Mouse (Mus musculus): Measurements from ENCODE around the gene Slc36a2.

Slc36a2 gene

DNA sequence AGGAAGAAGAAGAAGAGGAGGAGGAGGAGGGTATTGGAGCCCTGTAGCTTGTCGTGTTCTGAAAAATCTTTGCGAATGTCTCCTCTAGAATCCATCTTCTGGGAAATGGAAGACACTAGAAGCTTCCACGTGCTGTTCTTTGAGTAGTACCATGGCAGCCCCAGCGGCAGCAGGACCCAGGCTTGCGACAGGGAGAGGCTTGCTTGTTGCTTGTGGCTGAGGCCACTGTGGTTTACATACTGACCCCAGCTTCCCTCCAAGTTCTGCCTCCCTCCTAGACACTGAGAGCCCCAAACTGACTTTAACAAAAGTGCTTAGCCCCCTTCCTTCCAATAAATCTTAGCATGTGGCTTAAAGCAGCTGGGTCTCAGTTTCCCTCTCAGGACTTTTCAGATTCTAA lies 631 bp downstream of the Slc36a2 start:
- no peak for DNase-seq (ENCODE audit: low read depth, low spot score)

GRCm38 (mm10) chr11:55183124-55183523 lies 1.8 kb downstream of the Slc36a2 start:
- no peak for DNase-seq (ENCODE audit: low read depth, low spot score)

- no peak for DNase-seq (ENCODE audit: low read depth, low spot score)
These were observed 5.0 kb downstream of the Slc36a2 start for GRCm38 (mm10) chr11:55179856-55180255.

- DNase-seq (ENCODE audit: low read depth, low spot score) = no peak
These were observed 6.0 kb downstream of the Slc36a2 start for GRCm38 (mm10) chr11:55178830-55179229.

DNA sequence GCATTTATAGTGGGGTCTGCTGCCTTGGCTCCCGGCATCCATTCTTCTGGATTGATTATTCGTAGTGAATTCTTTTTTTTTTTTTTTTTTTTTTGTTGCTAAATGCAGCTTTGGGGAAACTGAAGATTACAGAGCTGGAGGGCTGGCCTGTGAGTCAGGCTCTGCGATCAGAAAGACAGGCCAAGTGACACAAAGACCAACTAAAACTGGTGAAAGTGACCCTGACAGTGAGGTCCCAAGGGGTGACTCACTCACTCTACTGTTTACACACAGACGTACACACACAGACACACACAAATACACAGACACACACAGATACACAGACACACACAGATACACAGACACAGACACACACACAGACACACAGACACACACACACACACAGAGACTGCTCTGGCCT lies 14.4 kb downstream of the Slc36a2 start:
- DNase-seq (ENCODE audit: low read depth, low spot score) = no peak

- no peak for DNase-seq (ENCODE audit: low read depth, low spot score)
These were observed 16.0 kb downstream of the Slc36a2 start for GRCm38 (mm10) chr11:55168914-55169313.

- no peak for DNase-seq (ENCODE audit: low read depth, low spot score)
These were observed 16.4 kb downstream of the Slc36a2 start for GRCm38 (mm10) chr11:55168504-55168903.

DNA sequence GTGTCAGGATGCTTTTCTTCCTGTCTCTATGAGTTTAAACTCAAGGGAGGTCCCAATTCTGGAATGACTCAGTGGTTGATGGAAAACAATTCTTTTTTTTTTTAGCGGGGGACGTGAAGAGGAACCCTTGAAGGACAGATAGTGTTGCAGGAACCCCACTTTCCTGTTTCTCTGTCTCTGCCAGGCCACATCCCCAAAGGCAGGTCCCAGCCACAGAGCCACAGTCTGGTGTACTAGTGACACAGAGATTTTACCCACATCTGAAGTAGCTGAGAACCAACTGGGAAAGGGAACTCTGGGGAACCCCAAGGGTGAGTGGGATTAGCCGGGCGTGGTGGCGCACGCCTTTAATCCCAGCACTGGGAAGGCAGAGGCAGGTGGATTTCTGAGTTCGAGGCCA lies 19.1 kb downstream of the Slc36a2 start:
- no peak for DNase-seq (ENCODE audit: low read depth, low spot score)

DNA sequence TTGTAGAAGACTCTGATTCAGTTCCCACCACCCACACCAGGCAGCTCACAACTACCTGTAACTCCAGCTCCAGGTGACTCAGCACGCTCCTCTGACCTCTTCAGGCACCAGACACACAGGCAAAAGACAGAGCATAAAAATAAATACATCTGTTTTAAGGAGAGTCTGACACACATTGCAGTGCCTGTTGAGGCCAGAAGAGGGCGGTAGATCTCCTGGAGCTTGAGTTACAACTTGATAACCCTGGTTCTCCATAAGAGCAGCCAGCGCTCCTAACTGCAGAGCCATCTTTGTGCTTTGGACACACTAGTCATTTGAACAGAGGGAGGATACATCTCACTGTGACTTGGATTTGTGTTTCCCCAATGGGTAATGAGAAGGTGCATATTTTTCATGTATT lies 20.2 kb downstream of the Slc36a2 start:
- DNase-seq (ENCODE audit: low read depth, low spot score) = peak; percentile 81

DNA sequence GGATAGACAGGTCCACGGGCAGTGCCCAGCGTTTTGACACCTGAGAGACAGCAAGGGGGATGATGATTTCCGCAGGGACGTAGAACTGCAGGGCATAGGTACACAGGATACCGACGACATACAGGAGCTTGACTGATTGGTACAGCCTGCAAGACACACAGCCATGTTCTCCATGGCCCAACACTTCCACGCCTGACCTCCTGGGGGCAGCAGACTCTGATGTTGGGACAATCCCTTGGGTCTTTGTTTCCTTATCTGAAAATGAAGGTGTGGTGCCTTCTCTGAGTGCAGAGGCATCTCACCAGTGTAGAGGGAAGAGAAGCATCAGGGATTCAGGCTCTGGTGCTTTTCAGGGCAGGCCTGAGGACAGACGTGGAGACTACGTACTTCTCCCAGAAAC lies 22.2 kb downstream of the Slc36a2 start:
- DNase-seq (ENCODE audit: low read depth, low spot score) = peak; percentile 87

DNA sequence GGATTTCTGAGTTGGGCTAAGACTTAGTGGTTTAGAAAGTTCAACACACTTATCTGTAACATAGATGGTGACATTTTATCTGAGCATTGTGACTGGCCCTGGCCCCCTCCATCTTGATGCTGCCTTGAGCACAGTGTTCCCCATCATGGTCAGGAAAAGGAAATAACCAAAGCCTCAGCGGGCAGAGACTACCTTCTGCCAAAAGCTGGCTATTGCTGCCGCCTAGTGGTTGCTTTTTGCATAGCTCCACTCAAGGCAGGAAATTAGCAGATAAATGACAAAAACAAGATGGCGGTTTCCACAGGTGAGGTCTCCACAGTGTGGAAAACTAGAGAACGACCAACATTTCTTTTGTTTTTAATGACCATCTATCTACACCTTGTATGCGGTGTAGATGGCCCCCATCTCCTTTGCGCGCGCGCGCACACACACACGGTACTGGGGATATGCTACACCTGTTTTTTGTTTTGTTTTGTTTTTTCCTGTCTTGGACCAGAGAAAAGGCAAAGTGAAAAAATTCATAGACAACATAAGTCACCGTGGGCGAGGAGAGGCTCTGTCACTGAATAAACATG lies 26.0 kb downstream of the Slc36a2 start:
- DNase-seq (ENCODE audit: low read depth, low spot score) = peak; percentile 87

DNA sequence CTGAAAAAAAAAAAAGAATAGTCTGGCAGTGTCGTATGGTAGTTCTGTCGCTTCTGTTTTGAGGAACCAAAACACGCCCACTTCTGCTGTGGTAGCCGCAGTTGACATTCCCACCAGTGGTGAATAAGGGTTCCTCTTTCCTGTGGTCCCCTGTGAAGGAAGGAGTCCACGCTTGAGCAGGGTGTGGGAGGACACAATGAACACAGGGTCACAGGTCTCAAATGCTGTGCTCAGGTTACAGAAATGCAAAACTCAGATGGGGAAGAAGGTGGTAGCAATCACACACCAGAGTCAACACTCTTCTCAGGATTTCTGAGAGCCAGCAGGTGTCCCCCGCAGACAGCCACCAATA lies 29.8 kb downstream of the Slc36a2 start:
- DNase-seq (ENCODE audit: low read depth, low spot score) = no peak

DNA sequence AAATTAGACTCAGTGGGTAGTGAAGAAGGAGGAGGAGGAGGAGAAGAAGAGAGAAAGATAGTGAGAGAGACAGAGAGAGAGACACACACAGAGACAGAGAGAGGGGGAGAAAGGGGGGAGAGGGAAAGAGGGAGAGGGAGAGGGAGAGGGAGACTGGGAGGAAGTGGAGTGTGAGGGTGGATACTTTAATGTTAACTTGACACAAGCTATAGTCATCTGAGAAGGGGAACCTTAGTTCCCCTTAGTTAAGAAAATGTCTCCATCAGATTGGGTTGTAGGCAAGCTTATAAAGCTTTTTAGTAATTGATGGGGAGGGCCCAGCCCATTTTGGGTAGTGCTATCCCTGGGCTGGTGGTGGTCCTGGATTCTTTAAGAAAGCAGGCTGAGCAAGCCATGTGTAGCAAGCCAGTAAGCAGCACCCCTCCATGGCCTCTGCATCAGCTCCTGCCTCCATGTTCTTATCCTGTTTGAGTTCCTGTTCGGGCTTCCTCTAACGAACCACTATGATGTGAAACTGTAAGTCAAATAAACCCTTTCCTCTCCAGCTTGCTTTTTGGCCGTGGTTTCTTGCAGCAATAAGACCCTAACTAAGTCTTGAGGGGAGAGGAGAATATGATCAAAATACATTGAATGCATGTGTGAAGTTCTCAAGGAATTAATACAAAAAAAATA lies 30.3 kb downstream of the Slc36a2 start:
- no peak for DNase-seq (ENCODE audit: low read depth, low spot score)

- DNase-seq (ENCODE audit: low read depth, low spot score) = no peak
These were observed 33.3 kb downstream of the Slc36a2 start, which contains the start of gene Slc36a3 for GRCm38 (mm10) chr11:55151608-55152007. TSS of gene Slc36a3 (minus strand) at chr11:55151708.

- DNase-seq (ENCODE audit: low read depth, low spot score) = no peak
These were observed 36.4 kb downstream of the Slc36a2 start for GRCm38 (mm10) chr11:55148461-55148860.

GRCm38 (mm10) chr11:55147423-55147822 lies 37.5 kb downstream of the Slc36a2 start:
- no peak for DNase-seq (ENCODE audit: low read depth, low spot score)

DNA sequence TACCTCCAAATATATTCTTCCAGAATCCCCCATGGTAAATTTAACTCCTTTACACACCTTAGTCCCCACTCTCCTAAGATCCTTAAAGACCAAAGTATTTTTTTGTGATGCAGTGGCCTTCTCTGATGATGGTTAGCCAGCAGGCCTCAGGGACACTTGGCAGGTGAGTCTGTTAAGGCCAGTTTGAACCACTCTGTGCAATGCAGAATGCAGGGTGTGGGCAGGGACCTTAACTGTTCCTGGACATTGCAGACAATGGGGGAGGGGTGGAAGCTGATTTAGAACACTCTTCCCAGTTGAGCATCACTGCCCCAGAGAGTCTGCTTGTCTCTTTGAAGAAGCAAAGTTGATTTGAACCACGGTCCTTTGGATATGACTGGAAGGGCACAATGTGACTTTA lies 38.0 kb downstream of the Slc36a2 start:
- DNase-seq (ENCODE audit: low read depth, low spot score) = no peak

DNA sequence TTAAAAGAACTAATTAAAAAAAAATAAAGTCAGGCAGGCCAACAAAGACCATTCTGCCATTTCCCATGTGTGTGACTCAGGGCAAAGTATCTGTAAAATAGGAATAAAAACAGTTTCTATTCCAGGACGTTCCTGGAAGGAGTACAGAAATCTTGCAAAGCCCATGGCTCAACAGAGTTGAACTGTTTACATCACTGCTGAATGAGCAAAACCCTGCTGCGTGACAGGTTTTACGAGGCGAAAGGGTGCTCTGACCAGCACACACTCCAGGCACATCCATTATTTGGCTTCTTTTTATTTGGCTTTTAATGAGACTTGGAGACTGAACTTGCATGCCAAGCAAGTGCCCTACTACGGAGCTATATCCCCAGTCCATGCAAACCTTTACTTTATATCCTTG lies 40.9 kb downstream of the Slc36a2 start:
- no peak for DNase-seq (ENCODE audit: low read depth, low spot score)

GRCm38 (mm10) chr11:55141502-55141901 lies 43.4 kb downstream of the Slc36a2 start:
- DNase-seq (ENCODE audit: low read depth, low spot score) = no peak

DNA sequence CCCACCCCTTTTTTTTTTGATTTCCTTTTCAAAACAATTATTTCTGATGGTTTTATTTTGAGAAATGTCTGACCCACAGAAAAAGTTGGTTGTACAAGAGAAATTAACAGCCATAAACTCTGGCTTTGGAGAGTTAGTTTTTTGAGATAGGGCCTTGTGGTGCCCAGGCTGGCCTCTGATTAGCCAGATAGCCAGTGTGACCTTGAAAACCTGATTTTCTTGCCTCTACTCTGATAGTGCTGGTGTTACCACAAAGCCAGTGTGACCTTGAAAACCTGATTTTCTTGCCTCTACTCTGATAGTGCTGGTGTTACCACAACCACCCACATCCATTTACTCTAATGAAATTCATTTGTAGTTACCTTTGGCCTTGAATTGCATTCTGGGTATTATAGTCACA lies 47.2 kb downstream of the Slc36a2 start:
- DNase-seq (ENCODE audit: low read depth, low spot score) = no peak

DNA sequence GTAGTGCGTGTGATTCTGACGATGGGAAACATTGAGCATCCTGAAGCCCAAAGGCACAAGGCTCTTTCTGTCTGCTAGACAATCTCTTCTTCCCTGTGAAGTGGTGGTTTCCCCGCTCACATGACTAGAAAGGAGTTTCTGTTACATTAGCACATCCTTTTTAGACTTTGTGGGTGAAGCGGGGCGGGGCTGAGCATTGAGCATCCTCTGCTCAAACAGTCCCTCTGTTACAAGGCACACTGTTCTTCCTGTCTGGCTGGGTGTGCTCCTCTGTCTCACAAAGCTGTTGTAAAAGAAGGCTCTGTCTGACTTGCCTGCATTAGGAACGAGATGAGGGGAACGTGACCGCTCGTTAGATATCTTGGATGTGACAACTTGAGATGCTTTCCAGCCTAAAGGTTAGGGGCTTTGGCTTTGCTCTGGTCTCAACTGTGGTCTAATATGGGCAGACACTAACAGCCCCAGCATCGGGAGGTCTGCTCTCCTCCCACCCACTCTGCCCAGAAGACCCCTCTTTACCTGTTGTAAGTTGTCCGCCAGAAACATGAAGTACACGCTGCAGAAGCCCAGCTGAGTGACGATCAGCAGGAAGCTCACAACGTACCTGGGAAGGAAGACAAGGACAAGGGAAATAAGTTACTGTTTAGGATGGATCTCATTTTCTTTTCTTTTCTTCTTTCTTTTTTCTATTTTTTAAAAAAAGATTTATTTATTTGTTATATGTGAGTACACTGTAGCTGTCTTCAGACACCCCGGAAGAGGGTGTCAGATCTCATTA lies 47.9 kb downstream of the Slc36a2 start:
- DNase-seq (ENCODE audit: low read depth, low spot score) = no peak

DNA sequence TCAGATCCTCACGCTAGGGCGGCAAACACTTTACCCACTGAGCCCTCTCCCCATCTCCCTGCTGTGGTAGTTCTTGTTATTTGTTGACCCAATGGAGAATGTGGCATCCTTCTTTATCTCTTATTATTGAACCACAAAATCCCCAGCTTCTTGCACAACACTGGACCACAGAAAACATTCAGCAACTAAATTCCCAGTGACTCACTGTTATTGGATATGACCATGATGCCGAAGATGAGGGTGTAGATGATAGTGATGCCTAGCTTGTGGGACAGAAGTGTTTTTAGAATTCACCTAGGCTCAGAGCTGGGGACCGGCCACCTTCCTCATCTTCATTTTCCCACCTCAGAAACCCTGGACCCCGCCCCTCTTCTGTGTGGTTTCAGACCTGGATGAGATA lies 50.0 kb downstream of the Slc36a2 start:
- DNase-seq (ENCODE audit: low read depth, low spot score) = no peak

DNA sequence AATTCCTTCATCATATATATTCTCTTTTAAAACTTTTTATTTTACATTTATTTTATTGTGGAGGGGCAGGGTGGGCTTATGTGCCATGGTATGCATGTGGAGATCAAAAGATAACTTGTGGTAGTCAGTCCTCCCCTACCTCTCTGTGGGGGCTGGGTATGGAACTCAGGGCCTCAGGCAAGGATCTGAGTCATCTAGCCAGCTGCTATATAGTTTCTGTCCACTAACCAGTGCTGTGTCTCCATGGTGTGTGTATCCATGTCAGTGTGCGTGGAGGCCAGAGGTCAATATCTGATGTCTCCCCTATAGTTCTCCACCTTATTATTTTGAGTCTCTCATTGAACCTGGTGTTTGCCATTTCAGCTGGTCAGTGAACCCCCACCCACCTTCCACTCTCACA lies 50.5 kb downstream of the Slc36a2 start:
- DNase-seq (ENCODE audit: low read depth, low spot score) = no peak

All from R1 (cell line).